Mouse (Mus musculus): ENCODE measurements at regions not wholly inside any gene's neighbourhood (a gene's known extent, or its start where the extent isn't known, plus 50 kb on each side); places are given as distances from the start of the nearest gene placed in this dataset.
A peak's percentile ranks its signal among the peaks of the same experiment; 100 is the strongest.

DNA sequence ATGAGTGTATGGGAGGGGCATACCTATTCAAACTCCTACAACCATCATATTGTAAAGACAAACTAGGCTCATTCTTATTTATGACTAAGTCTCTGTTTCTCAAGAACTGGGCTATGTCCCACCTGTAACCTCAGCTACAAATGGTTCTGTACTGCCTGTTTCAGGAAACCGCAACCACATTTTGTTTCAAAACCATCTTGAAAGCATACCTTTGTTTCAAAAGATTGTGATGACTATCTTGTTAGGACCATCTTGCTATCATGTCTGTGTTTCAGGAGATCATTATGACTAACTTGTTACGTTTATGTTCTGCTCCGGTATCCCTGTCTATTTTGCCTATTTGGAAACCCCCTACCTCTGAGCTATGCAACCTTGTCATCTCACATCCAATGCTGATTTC, 340.2 kb upstream of the Cblb start:
- no peak for DNase-seq

DNA sequence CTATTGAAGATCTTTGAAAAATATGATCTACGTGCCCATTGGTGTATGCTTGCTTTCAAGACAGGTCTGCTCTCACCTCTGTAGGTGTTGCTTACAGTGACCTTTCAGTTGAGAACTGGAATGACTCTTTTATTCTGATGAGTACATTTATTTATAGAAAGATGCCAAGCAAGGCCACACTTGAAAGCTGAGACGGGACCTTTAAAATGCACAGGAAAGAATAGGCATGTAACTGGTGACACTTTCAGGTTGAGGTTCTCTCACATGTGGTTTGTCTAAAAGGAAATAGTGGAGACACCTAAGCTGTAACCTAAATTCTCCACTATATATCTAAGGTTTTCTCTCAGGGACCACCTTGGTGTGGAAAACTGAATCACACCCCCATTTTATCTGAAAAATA, 326.0 kb upstream of the Cblb start:
- no peak for DNase-seq

DNA sequence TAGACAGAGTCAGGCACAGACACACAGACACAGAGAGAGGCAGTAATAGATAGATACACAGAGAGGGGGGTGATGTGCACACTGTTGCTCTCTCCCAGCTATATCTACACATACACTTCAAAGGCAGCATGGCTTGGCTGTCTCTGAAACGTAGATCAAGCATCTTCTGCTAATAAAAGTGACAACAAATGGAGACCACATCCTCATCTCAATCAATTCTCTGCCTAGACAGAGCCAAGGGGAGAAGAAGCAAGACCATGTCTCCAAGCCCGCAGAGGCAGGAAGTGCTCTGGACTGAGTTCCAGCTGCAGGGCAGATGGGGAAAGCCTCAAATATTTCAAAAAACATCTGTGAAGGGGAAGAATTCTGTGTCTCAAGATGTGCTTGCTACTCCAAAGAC, 312.3 kb upstream of the Cblb start:
- DNase-seq, result no peak

DNA sequence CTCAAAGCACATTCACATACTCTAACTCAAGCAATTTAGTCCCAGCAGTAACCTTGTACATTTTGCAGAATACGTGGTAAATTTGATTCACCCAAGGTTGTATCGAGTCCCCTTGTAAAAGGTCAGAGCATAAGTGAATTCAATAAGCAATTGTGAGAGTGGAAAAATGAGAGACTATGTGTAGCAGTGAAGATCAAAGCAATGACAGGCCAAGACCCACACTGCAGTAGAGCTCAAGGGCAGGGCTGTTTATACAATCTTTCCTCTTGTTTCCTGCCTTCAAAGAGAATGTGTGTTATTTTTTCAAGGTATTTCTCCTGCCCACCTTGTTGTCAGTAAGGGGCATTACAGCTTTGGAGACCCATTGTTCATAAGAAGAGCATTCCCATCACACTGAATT, 311.4 kb upstream of the Cblb start:
- DNase-seq, result no peak

DNA sequence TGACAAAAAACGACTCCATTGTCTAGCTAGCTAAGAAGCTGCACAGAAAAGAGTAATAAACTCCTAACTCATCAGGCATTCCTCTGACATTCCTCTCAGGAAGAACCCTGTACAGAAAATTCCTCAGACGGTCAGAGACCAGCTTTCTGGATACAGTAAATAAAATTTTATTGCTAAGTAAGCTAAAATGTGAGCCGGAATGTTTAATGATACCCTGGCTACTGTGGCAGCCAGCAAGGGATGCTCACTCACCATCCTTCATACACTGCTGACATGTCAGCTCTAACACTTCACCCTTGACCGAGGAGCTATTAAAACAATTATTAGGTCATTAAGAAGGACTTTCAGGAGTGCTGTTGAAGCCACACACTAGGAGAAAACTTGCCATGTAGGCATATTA, 308.3 kb upstream of the Cblb start:
- no peak for DNase-seq

DNA sequence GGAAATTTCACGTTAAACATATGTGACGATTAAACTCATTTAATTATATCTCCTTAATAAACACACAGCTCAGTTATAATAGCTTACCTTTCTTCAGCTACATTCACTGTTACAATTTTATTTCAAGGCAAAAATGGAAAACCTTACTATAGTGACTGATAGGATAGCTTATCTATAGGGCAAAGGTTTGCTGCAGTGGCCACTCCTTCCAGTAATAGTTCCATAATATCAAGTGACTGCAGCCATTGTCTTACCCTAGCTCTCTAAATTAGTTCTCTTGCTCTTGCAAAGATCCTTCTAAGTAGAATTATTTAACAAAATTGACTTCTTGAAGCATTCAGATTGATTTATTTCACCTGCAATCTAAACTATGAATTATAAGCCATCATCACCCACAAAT, 289.1 kb upstream of the Cblb start:
- DNase-seq, result no peak

DNA sequence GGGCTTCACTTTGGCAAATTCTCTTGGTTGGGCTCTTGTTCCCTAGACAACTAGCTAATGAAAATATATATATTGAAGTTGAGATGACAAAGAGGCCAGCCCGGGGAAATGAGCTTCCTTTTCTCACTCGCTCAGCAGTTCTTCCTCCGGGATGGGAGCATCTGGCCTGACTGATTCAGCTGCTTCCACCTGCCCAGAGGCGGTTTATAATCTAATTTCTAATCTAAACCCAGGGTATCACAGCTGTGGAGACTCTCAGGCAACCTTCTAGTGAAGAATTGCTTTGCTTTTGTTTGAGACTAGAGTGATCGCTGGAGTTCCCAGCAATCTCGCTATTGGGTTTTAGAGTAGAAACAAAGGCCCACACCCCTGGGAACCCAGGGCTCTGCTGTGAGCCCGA, 279.1 kb upstream of the Cblb start:
- no peak for DNase-seq

DNA sequence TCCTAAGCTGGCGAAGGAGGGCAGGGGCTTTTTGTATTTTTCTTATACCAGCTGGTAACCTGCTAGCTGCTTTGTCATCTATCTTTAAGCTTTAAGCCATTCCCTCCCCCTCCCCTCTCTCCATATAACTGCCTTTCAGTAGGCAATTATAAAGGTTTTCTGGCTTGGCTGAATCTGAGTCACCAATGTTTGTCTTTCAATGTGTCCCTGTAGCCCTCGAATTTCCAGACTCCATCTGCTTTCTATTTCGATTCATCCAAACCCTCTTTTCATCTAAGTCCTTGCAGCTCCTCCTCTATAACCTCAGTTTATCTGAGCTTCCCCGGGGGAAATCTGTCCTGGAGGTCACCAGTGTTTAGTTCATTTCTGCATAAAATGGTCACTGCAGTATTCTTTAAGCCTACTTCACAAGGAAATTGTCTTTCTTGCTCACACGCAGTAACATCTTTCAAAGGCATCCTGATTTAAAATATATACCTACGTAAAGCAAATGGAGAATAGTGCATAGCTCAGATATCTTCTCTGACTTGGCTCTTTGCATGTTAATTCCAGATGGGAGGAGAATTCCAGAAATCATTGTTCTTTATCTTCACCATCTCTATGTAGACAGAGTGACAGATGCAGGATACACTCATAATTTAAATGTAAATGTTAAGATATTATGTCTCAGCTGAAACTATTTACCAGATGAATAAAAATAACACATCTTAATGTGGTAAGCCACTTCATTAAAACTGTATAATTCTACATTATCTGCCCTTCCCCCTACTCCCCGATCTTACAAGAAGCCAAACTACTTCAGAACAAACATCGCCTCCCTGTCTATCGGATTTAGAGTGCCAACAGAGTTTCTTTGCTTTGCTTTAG, 272.4 kb upstream of the Cblb start:
- no peak for DNase-seq

DNA sequence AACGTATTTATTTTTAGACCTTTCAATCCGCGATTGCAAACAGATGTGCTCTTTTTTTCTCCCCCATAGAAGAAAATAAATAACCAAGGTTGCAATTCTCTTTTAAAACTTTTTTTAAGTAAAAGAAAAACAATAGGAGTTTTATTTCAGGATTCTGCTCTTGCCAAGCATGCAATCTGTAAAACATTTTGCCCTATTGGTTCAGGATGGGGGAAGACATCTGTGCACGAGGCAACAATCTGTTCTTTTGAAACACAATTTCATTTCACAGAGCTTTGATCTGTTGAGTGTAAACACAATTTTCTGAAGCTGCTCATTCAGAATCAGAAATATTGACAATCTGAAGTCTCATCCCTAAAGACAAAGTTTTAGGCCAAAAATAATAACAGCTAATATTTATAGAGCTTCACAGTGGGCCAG, 271.8 kb upstream of the Cblb start:
- DNase-seq, result no peak

DNA sequence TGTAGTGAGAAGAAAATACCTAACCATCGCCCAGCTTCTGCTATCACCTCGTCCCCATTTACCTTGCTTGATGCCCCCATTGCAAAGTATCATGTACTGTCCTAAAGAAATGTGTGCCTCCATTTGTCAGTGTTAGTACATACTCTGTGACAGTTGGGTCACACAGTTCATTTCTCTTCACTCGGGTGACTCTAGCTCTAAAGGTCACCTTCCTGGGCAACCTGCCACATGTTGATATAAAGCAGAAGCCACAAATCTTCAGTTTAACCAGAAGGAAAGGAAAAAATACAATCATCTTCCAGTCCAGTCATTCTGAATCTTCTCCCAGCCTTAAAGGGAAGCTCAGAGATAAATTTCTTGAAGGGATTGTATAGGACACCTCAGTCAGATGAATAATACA, 263.5 kb upstream of the Cblb start:
- peak; percentile 58 to 75 for DNase-seq

DNA sequence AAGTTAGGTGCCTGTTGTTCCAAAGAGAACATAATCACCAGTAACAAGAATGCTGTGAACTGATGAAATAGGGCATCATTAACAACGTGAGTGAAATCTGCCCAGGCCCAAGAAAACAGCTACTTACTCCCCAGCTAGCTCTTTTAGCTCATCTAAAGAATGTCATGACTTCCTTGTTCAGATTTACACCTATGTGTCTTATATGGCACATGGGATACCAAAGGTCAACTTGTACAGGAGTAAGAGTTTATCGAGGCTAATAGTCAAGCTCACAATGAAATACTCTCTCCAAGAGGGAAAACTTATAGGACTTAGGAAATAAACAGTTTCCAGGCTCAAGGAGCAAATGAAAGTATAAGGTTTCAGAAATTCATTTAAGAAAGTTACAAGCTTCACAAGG, 252.1 kb upstream of the Cblb start:
- no peak for DNase-seq

DNA sequence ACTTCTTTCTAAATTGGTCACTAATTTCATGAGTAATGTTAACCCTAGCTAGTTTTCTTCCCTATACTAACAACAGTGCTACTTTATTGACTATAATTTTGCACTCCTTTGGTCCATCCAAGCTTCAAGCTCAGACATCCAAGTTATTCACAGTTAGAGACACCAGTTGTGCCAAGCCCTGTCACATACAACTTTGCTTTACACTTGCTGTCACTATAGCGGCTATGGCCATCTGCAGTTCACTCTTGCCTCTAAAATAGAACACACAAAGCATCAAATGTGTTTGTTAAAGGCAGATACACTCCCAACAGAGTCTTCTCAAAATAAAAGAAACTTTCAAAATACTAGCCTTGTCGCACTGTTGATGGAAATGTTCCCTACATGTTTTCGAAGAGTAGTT, 236.0 kb upstream of the Cblb start:
- DNase-seq, result no peak

DNA sequence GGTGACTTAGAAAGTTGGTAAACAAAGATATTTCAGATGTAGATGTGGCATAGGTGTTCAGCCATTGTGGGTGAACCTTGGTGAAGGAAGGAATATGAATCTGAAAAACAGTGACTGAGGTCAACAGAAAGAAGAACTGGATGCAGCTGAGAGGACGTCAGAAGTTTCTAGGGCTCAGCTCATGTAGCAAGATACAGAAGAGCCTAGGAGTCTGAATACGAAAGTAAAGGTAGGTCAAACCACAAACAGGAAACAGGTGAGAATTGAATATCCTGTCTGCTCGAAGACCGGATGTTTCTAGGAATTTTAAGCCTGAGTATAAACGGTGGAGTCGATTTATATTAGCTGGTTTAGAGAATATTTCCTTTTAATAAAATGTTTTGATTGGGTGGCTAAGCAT, 223.7 kb upstream of the Cblb start:
- DNase-seq, result no peak

DNA sequence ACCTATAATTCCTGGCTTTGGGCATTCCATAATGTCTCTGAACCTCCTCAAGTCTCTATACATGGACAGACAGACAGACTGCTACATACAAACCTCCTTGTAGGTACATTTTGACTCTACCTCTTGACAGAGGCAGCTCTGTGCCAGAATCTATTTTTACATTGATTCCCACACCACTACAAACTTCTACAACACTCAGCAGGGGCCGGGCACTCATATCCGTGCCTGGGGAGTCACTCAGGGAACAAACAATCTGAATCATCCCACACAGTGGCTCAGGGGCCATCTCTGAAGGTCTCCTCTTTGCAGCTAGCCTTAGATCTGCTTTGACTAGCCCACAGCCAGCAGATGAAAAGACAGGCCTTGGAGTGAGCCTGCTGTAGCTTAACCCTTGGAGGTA, 221.9 kb upstream of the Cblb start:
- DNase-seq, result no peak

DNA sequence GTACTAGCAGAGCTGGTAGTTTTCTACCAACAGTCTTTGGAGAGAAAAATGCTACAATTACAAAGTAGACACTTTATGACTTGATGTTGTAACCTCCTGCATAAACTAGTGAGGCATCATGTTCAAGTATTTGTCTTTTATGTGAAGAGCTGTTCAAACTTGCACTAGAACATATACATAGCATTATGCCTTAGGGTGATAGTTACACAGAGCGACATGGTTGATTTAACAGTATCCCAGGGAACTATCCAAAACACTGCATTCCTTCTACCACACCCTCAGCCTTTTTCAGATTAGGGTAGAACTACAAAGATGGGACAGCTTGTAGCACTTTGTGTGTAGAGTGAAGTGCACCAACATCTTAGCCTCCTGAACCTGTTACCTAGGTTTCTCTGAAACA, 220.0 kb upstream of the Cblb start:
- no peak for DNase-seq

DNA sequence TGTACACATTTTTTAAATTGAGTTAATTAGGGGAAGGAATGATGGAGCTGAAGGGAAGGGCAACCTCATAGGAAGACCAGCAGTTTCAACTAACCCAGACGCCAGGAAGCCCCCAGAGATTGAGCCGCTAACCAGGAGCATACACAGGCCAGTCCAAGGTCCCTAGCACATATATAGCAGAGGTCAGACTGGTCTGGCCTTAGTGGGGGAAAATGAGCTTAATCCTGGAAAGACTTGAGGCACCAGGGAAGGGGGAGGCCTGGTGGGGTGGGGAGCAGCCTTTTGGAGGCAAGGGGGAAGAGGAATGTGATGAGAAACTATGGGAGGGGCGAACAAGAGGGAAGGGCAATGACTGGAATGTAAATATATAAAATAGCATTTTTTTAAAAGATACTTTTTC, 188.3 kb upstream of the Cblb start:
- DNase-seq, result no peak

DNA sequence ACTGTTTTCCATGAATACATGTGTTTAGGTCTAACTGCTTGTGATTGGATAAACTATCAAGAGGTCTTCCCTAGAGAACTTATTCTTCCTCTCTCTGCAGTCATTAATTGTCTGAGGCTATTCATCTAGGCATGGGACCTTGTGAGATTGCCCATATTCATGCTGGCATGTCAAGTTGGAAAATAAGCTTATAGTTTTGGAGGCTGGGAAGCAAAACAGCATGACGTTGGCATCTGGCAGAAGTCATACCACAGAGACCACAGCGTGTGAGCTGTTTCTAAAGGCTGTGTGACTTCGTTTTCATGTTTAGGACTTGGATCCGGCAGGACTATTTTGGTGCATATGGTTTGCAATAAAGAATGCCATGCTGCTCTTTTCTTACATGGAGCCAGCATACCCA, 185.5 kb upstream of the Cblb start:
- no peak for DNase-seq

DNA sequence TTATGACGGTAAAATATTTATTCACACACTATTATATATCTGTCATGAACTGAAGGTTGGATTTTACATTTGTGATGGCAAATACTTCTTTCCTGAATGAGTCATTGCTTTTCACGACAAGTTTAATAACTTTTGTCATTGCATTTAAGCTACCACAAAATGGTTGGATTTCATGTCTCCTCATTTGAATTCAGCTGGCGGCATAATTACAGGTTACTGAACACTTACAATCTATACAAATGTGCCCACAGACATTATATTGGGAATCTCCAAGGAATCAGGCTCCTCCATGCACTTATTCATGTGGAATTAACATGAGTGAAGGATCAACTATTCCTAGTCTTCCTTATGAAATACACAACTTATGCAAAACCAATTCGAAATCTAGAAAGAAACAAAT, 150.3 kb upstream of the Cblb start:
- DNase-seq, result no peak

DNA sequence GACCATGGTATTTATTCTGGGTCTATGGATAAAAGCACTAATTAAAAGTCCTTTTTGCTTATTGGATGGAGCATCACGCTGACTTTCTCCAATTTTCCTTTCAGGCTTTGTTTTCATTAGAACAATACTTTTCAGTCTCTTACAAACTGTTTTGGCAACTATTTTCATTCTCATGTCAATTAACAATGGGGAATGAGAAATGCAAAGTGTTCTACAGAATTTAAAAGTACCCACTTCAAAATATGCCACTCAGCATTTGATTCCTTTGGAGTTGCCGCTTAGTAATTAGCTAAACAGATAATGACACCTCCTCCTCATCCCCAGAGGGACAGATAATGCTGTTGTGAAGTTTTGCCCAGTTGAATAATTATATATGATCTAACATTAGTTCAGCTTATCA, 149.9 kb upstream of the Cblb start:
- DNase-seq, result no peak

DNA sequence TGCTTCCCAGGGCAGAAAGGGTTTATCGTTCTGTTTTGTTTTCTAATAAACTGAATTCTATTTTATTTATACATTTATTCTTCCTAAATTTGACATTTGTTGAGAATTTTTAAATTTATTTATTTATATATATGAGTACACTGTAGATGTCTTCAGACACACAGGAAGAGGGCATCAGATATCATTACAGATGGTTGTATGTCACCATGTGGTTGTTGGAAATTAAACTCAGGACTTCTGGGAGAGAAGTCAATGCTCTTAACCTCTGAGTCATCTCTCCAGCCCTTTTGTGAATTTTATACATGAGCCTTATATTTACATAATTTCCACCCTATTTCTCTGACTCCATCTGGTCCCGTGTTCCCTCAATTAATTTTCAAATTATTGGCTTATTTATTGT, 147.2 kb upstream of the Cblb start:
- no peak for DNase-seq

DNA sequence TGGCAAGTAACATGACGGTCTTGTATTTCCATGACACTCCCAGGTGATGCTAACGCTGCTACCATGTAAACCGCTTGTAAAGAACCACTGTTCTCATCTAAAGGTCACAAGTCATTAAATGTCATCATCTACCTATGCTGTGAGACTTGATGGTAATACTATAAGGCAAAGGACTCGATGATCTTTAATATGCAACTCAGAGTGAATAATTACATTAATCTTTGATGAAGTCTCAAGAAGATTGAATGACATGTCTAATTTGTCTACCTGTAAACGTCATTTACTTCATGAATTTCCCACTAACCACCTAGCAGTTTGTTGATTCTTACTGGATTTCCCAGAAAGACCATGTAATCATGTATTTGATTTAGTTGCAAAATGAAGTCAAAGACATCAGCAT, 143.5 kb upstream of the Cblb start:
- DNase-seq, result no peak

DNA sequence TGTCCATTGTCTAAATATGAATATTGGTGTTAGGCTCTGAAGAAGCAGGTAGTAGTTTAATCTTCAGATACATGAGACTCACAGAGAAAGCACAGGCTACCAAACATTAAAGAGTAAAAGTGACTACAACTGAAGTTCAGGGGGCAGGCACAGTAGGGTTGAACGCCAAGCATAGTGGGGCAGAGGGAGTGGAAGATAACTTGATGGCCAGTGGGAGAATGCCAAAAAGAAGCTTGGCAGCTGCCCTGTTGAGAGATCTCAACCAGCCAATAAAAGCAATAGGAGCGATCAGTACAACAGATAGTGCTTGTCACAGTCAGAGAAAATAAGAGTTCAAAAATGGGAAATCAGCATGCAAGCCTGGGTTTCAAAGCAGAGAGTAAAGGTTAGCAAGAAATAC, 125.4 kb upstream of the Cblb start:
- no peak for DNase-seq

DNA sequence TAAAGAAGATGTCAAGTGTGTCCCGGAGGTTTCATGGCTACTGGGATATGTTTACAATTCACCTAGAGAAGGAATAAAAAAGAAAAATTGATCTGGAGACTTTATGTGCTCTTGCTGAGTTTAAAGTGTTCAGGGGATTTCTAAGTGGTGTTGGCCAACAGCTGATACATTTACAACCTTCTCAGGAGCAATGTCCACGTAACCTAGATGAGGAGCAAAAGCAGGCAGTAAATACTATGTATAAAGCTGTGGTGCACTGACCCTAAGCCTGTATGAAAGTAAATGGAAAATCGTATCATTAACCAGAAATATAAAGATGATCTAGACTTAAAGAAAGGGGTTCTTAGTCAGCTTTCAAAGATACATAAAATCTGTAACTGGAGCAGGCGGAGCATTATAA, 124.3 kb upstream of the Cblb start:
- no peak for DNase-seq

DNA sequence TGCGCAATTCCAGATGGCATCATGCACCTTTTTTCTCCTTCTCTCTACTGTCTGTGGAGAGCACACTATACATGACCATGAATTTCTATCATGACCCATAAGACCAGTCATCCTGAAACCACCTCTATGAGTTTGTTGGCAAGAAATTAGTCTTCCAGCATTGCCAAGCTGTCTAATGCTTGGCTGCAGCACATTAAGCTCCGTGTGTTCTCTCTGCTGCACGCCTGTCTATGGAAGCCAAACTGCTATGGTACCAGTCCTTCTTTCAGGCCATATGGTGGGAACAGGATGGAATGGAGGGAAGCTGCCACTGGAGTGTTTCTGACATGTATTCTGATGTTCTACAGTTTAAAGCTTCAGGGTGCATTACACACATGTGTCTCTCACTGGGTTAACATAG, 121.0 kb upstream of the Cblb start:
- DNase-seq, result no peak

DNA sequence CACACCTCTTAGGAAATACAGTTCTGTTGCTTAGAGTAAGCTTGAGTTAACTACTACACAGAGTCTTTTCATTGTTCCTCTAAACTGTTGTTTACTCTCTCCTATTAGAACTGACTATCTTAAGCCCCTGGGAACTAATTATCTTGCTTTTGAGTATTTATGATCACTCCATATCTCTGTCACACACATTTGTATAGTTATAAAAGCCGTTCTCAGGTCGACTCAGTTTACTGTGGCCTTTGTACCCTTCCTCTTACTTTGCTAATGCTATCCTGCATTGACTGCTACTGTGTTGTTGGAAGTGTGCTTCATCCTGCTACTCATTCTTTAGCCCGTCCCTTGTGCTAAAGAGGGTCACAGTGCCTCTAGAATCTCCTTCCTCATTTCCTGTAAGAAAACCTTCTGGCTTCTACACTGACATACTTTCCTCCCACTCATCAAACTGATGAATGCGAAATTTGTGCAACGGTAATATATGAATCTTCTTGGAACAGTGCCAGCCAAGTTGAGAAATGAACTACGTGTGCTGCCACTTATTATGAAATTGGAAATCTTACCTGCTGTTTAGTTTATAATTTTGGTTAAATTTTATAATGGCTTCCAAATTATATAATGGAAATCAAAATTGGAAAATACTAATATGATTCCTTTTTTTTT, 119.8 kb upstream of the Cblb start:
- DNase-seq, result no peak

Measured in kidney, postnatal 25 days (tissue).